Mouse (Mus musculus): Measurements from ENCODE around the gene Pld5. TPM values are rescaled to one million over a fixed set of nuclear protein-coding genes. Genes with fewer than 3 reads are reported as not detected.

The Pld5 gene
- polyA plus RNA-seq, 1 experiment from 2014 or later, result 0.27 TPM

GRCm38 (mm10) chr1:176018523-176018922 lies 256.6 kb downstream of the Pld5 start:
- Histone ChIP-seq H3K4me3 (ENCODE audit: low read depth, low read length) (no peak overlapping the region), H3K27ac (ENCODE audit: low read depth, low read length) (no peak overlapping the region), H3K4me2 (replicated peaks; ENCODE audit: low read depth) (no peak overlapping the region), H3K36me3 (ENCODE audit: control insufficient read depth, insufficient read depth) (no peaks in the 10 kb centered on the region), H3K27me3 (replicated peaks; ENCODE audit: control insufficient read depth, insufficient read depth, low read length) (no peaks in the 10 kb centered on the region), H3K9ac (ENCODE audit: low read depth, low read length) (no peak overlapping the region), H3K4me1 (replicated peaks; ENCODE audit: control insufficient read depth, insufficient read depth, low read length) (no peaks in the 10 kb centered on the region), H3K9me3 (ENCODE audit: control insufficient read depth) (no peaks in the 10 kb centered on the region)
- WGBS, result 88% methylated on average over 3 of the region's 3 CpGs
- no peak for TF ChIP-seq CTCF (IDR thresholded peaks at IDR 0.05; ENCODE audit: low read depth)
- no peak for ATAC-seq

- Histone ChIP-seq H3K27me3 (replicated peaks; ENCODE audit: control insufficient read depth, insufficient read depth, low read length) (no peaks in the 10 kb centered on the region), H3K9ac (ENCODE audit: low read depth, low read length) (no peak overlapping the region), H3K4me2 (replicated peaks; ENCODE audit: low read depth) (no peak overlapping the region), H3K36me3 (ENCODE audit: control insufficient read depth, insufficient read depth) (no peaks in the 10 kb centered on the region), H3K4me1 (replicated peaks; ENCODE audit: control insufficient read depth, insufficient read depth, low read length) (no peaks in the 10 kb centered on the region), H3K9me3 (ENCODE audit: control insufficient read depth) (no peaks in the 10 kb centered on the region), H3K4me3 (ENCODE audit: low read depth, low read length) (no peak overlapping the region), H3K27ac (ENCODE audit: low read depth, low read length) (no peak overlapping the region)
- no peak for ATAC-seq
- 63% methylated on average over 3 of the region's 3 CpGs for WGBS
- no peak for TF ChIP-seq CTCF (IDR thresholded peaks at IDR 0.05; ENCODE audit: low read depth)
These were observed 259.0 kb downstream of the Pld5 start for GRCm38 (mm10) chr1:176016076-176016475.

- no peaks in the 10 kb centered on the region for H3K4me1 ChIP-seq (replicated peaks; ENCODE audit: control insufficient read depth, insufficient read depth, low read length)
- ATAC-seq, result no peak
- no peak overlapping the region for H3K9ac ChIP-seq (ENCODE audit: low read depth, low read length)
- H3K9me3 ChIP-seq (ENCODE audit: control insufficient read depth), result no peaks in the 10 kb centered on the region
- no peaks in the 10 kb centered on the region for H3K36me3 ChIP-seq (ENCODE audit: control insufficient read depth, insufficient read depth)
- 26% methylated on average over 3 of the region's 3 CpGs for WGBS
- H3K4me3 ChIP-seq (ENCODE audit: low read depth, low read length), result no peak overlapping the region
- H3K27ac ChIP-seq (ENCODE audit: low read depth, low read length), result no peak overlapping the region
- H3K4me2 ChIP-seq (replicated peaks; ENCODE audit: low read depth), result no peak overlapping the region
- TF ChIP-seq CTCF (IDR thresholded peaks at IDR 0.05; ENCODE audit: low read depth), result no peak
- no peaks in the 10 kb centered on the region for H3K27me3 ChIP-seq (replicated peaks; ENCODE audit: control insufficient read depth, insufficient read depth, low read length)
These were observed 261.4 kb downstream of the Pld5 start for GRCm38 (mm10) chr1:176013497-176014268.

- TF ChIP-seq CTCF (IDR thresholded peaks at IDR 0.05; ENCODE audit: low read depth), result no peak
- ATAC-seq, result no peak
- Histone ChIP-seq H3K9me3 (ENCODE audit: control insufficient read depth) (no peaks in the 10 kb centered on the region), H3K4me2 (replicated peaks; ENCODE audit: low read depth) (no peak overlapping the region), H3K27me3 (replicated peaks; ENCODE audit: control insufficient read depth, insufficient read depth, low read length) (no peaks in the 10 kb centered on the region), H3K36me3 (ENCODE audit: control insufficient read depth, insufficient read depth) (no peaks in the 10 kb centered on the region), H3K27ac (ENCODE audit: low read depth, low read length) (no peak overlapping the region), H3K4me1 (replicated peaks; ENCODE audit: control insufficient read depth, insufficient read depth, low read length) (no peaks in the 10 kb centered on the region), H3K4me3 (ENCODE audit: low read depth, low read length) (no peak overlapping the region), H3K9ac (ENCODE audit: low read depth, low read length) (no peak overlapping the region)
These were observed 263.6 kb downstream of the Pld5 start for GRCm38 (mm10) chr1:176011535-176011934.

- no peak overlapping the region for H3K27ac ChIP-seq (ENCODE audit: low read depth, low read length)
- H3K27me3 ChIP-seq (replicated peaks; ENCODE audit: control insufficient read depth, insufficient read depth, low read length), result no peaks in the 10 kb centered on the region
- H3K4me3 ChIP-seq (ENCODE audit: low read depth, low read length), result no peak overlapping the region
- H3K36me3 ChIP-seq (ENCODE audit: control insufficient read depth, insufficient read depth), result no peaks in the 10 kb centered on the region
- H3K9ac ChIP-seq (ENCODE audit: low read depth, low read length), result no peak overlapping the region
- no peaks in the 10 kb centered on the region for H3K9me3 ChIP-seq (ENCODE audit: control insufficient read depth)
- H3K4me2 ChIP-seq (replicated peaks; ENCODE audit: low read depth), result no peak overlapping the region
- no peak for TF ChIP-seq CTCF (IDR thresholded peaks at IDR 0.05; ENCODE audit: low read depth)
- H3K4me1 ChIP-seq (replicated peaks; ENCODE audit: control insufficient read depth, insufficient read depth, low read length), result no peaks in the 10 kb centered on the region
- no peak for ATAC-seq
These were observed 264.0 kb downstream of the Pld5 start for GRCm38 (mm10) chr1:176011072-176011471.

GRCm38 (mm10) chr1:176008411-176008810 lies 266.7 kb downstream of the Pld5 start:
- Histone ChIP-seq H3K27me3 (replicated peaks; ENCODE audit: control insufficient read depth, insufficient read depth, low read length) (no peaks in the 10 kb centered on the region), H3K36me3 (ENCODE audit: control insufficient read depth, insufficient read depth) (no peaks in the 10 kb centered on the region), H3K4me2 (replicated peaks; ENCODE audit: low read depth) (no peak overlapping the region), H3K9me3 (ENCODE audit: control insufficient read depth) (no peaks in the 10 kb centered on the region), H3K4me3 (ENCODE audit: low read depth, low read length) (no peak overlapping the region), H3K27ac (ENCODE audit: low read depth, low read length) (no peak overlapping the region), H3K9ac (ENCODE audit: low read depth, low read length) (no peak overlapping the region), H3K4me1 (replicated peaks; ENCODE audit: control insufficient read depth, insufficient read depth, low read length) (no peaks in the 10 kb centered on the region)
- WGBS, result 75% methylated on average over 2 of the region's 2 CpGs
- ATAC-seq, result no peak
- 0 out of 2 replicates have a peak, but pooled peaks have one; percentile 14 for TF ChIP-seq CTCF (IDR thresholded peaks at IDR 0.05; ENCODE audit: low read depth)

All from intestine, postnatal 0 days (tissue).